Mouse (Mus musculus) embryo, embryonic 10.5 days (tissue): ENCODE measurements around the gene L3mbtl4.

Experiments
- DNase-seq: peaks from one replicate; pipeline ENCODE4 v3.0.0-alpha.2; 2015; ENCODE audit warnings: low spot score

L3mbtl4 gene

GRCm38 (mm10) chr17:68273527-68273926 lies at the start of gene L3mbtl4:
TSS of gene L3mbtl4 (plus strand) at chr17:68273797.
- DNase-seq = peak; percentile 39

GRCm38 (mm10) chr17:68230484-68230883 lies 43.1 kb upstream of the L3mbtl4 start:
- DNase-seq = no peak

GRCm38 (mm10) chr17:68235380-68235779 lies 38.2 kb upstream of the L3mbtl4 start:
- DNase-seq = no peak

- DNase-seq = no peak
These were observed 36.6 kb upstream of the L3mbtl4 start for GRCm38 (mm10) chr17:68236992-68237391.

- no peak for DNase-seq
These were observed 33.4 kb upstream of the L3mbtl4 start for GRCm38 (mm10) chr17:68240171-68240570.

GRCm38 (mm10) chr17:68264835-68265557 lies 8.6 kb upstream of the L3mbtl4 start:
- DNase-seq = no peak

- DNase-seq = no peak
These were observed 357 bp downstream of the L3mbtl4 start for GRCm38 (mm10) chr17:68273954-68274353.

GRCm38 (mm10) chr17:68275138-68275537 lies 1.5 kb downstream of the L3mbtl4 start:
- no peak for DNase-seq

- DNase-seq = no peak
These were observed 7.3 kb downstream of the L3mbtl4 start for GRCm38 (mm10) chr17:68280915-68281314.

- peak; percentile 35 for DNase-seq
These were observed 11.7 kb downstream of the L3mbtl4 start for GRCm38 (mm10) chr17:68285119-68285782.

GRCm38 (mm10) chr17:68288094-68288493 lies 14.5 kb downstream of the L3mbtl4 start:
- no peak for DNase-seq

GRCm38 (mm10) chr17:68288699-68289098 lies 15.1 kb downstream of the L3mbtl4 start:
- no peak for DNase-seq

GRCm38 (mm10) chr17:68291713-68292364 lies 18.2 kb downstream of the L3mbtl4 start:
- no peak for DNase-seq

- DNase-seq = no peak
These were observed 34.8 kb downstream of the L3mbtl4 start for GRCm38 (mm10) chr17:68308381-68308780.

- no peak for DNase-seq
These were observed 38.8 kb downstream of the L3mbtl4 start for GRCm38 (mm10) chr17:68312286-68312927.

GRCm38 (mm10) chr17:68320940-68321339 lies 47.3 kb downstream of the L3mbtl4 start:
- DNase-seq = no peak

GRCm38 (mm10) chr17:68322607-68323006 lies 49.0 kb downstream of the L3mbtl4 start:
- no peak for DNase-seq

GRCm38 (mm10) chr17:68332225-68332624 lies 58.6 kb downstream of the L3mbtl4 start:
- DNase-seq = no peak

- DNase-seq = no peak
These were observed 59.8 kb downstream of the L3mbtl4 start for GRCm38 (mm10) chr17:68333382-68333781.

GRCm38 (mm10) chr17:68338917-68339553 lies 65.4 kb downstream of the L3mbtl4 start:
- no peak for DNase-seq

- DNase-seq = no peak
These were observed 84.1 kb downstream of the L3mbtl4 start for GRCm38 (mm10) chr17:68357687-68358086.

GRCm38 (mm10) chr17:68371101-68371500 lies 97.5 kb downstream of the L3mbtl4 start:
- no peak for DNase-seq
